Mouse (Mus musculus) cerebellum, adult 2 months (tissue): ENCODE measurements around the gene Rab14. TPM values are rescaled to one million over a fixed set of nuclear protein-coding genes. Genes with fewer than 3 reads are reported as not detected.

Experiments used
- DNase-seq, 2 experiments: peaks; one replicate each; pipeline ENCODE4 v3.0.0; 2021
- H3K27ac ChIP-seq: fragments of 200-500 bp; 2 replicates; pipeline ENCODE4 v1.5.1; 2012; ENCODE audit warnings: low read length, control low read depth, inconsistent platforms; ENCODE audit not compliant: insufficient read depth
- H3K27me3 ChIP-seq: fragments of 200-500 bp; 2 replicates; pipeline ENCODE4 v1.6.1; 2012; ENCODE audit warnings: inconsistent platforms, mild to moderate bottlenecking, low read length, moderate library complexity; ENCODE audit not compliant: control insufficient read depth, insufficient read depth
- H3K4me1 ChIP-seq: fragments of 200-500 bp; 2 replicates; pipeline ENCODE4 v1.6.1; 2011; ENCODE audit warnings: low read length; ENCODE audit not compliant: control insufficient read depth, insufficient read depth
- H3K4me3 ChIP-seq: fragments of 200-500 bp; replicated peaks from 2 replicates; pipeline ENCODE3; 2011; ENCODE audit warnings: mild to moderate bottlenecking, low read depth, low read length, control low read depth; ENCODE audit not compliant: insufficient read depth
- CTCF ChIP-seq: fragments of 200-500 bp; IDR thresholded peaks from 2 replicates; pipeline ENCODE4 v1.5.1; 2011; ENCODE audit warnings: low read depth, mild to moderate bottlenecking, control low read depth, low read length, moderate library complexity, borderline replicate concordance; ENCODE audit not compliant: insufficient read depth
- POLR2A ChIP-seq: fragments of 200-500 bp; IDR thresholded peaks from 2 replicates; pipeline ENCODE4 v1.6.1; 2011; ENCODE audit warnings: low read length, control low read depth, borderline replicate concordance; ENCODE audit not compliant: insufficient read depth
- WGBS: fragments of 180-500 bp; shearing (Covaris S2); methylation state at CpG from one replicate; pipeline ENCODE4 v1.1.7; 2018; 5-methylcytosine and 5-hydroxymethylcytosine counted together
- polyA plus RNA-seq: library from polyadenylated mRNA; depleted of rRNA; stranded (reverse); fragments of >200 nt; gene quantifications from 2 replicates; pipeline ENCODE4 v1.2.3, GENCODE M21; 2012

Gene Rab14
- polyA plus RNA-seq, 1 experiment, result 165 TPM

- 72% methylated on average over 6 of the region's 6 CpGs for WGBS
- TF ChIP-seq CTCF (no peak), POLR2A (no peak)
Observed at GRCm38 (mm10) chr2:35195626-35196544, 5.0 kb downstream of the Rab14 start.

GRCm38 (mm10) chr2:35193976-35194375, 6.9 kb downstream of the Rab14 start:
- Histone ChIP-seq H3K27me3 (no peaks in the 10 kb centered on the region), H3K27ac (no peak overlapping the region), H3K4me1 (no peaks in the 10 kb centered on the region; the same call in 1 of the 2 replicates), H3K4me3 (no peak overlapping the region)
- 84% methylated on average over 1 of the region's 1 CpGs for WGBS
- DNase-seq, result no peak
- TF ChIP-seq CTCF (no peak), POLR2A (no peak)

More at GRCm38 (mm10) chr2:35195626-35196544, 5.0 kb downstream of the Rab14 start:
- no peak overlapping the region for H3K27ac ChIP-seq
- H3K4me3 ChIP-seq, result no peak overlapping the region
- H3K4me1 ChIP-seq, result no peaks in the 10 kb centered on the region; the same call in 1 of the 2 replicates
- DNase-seq, result no peak
- no peaks in the 10 kb centered on the region for H3K27me3 ChIP-seq

- WGBS, result 63% methylated on average over 5 of the region's 5 CpGs
- TF ChIP-seq CTCF, result no peak
- no peak for TF ChIP-seq POLR2A
- Histone ChIP-seq H3K4me3 (no peak overlapping the region), H3K27ac (no peak overlapping the region), H3K27me3 (no peaks in the 10 kb centered on the region), H3K4me1 (no peaks in the 10 kb centered on the region; the same call in 1 of the 2 replicates)
- DNase-seq, result no peak
Observed at GRCm38 (mm10) chr2:35188929-35189328, 12.0 kb downstream of the Rab14 start.

GRCm38 (mm10) chr2:35183115-35183673, 17.7 kb downstream of the Rab14 start:
- no peak overlapping the region for H3K27ac ChIP-seq
- TF ChIP-seq CTCF (no peak), POLR2A (no peak)
- no peaks in the 10 kb centered on the region for H3K27me3 ChIP-seq
- DNase-seq, result no peak
- WGBS, result 79% methylated on average over 6 of the region's 6 CpGs
- H3K4me1 ChIP-seq, result no peaks in the 10 kb centered on the region
- H3K4me3 ChIP-seq, result no peak overlapping the region

- H3K27ac ChIP-seq, result no peak overlapping the region
- DNase-seq, result no peak
- WGBS, result 86% methylated on average over 3 of the region's 3 CpGs
- no peaks in the 10 kb centered on the region for H3K27me3 ChIP-seq
- H3K4me1 ChIP-seq, result no peaks in the 10 kb centered on the region
- no peak overlapping the region for H3K4me3 ChIP-seq
- TF ChIP-seq CTCF (no peak), POLR2A (no peak)
Observed at GRCm38 (mm10) chr2:35178153-35178552, 22.8 kb downstream of the Rab14 start.

GRCm38 (mm10) chr2:35175281-35176065, 25.4 kb downstream of the Rab14 start:
- no peak for DNase-seq
- no peak overlapping the region for H3K27ac ChIP-seq
- WGBS, result 86% methylated on average over 12 of the region's 12 CpGs
- no peaks in the 10 kb centered on the region for H3K27me3 ChIP-seq
- no peak overlapping the region for H3K4me3 ChIP-seq
- no peak for TF ChIP-seq CTCF
- TF ChIP-seq POLR2A, result no peak
- no peaks in the 10 kb centered on the region for H3K4me1 ChIP-seq

- H3K27me3 ChIP-seq, result no peaks in the 10 kb centered on the region
- TF ChIP-seq POLR2A (no peak), CTCF (no peak)
- no peak overlapping the region for H3K27ac ChIP-seq
- no peak overlapping the region for H3K4me3 ChIP-seq
- 64% methylated on average over 5 of the region's 5 CpGs for WGBS
- no peaks in the 10 kb centered on the region for H3K4me1 ChIP-seq
- DNase-seq, result no peak
Observed at GRCm38 (mm10) chr2:35174100-35174499, 26.8 kb downstream of the Rab14 start.

GRCm38 (mm10) chr2:35173666-35174065, 27.3 kb downstream of the Rab14 start:
- H3K4me3 ChIP-seq, result no peak overlapping the region
- DNase-seq, result no peak
- TF ChIP-seq CTCF (no peak), POLR2A (no peak)
- no peaks in the 10 kb centered on the region for H3K27me3 ChIP-seq
- no peaks in the 10 kb centered on the region for H3K4me1 ChIP-seq
- H3K27ac ChIP-seq, result no peak overlapping the region
- WGBS, result 86% methylated on average over 5 of the region's 5 CpGs
